Mouse (Mus musculus) embryo, embryonic 10 days (tissue): ENCODE measurements around the gene Arntl.

Experiments
- DNase-seq: peaks from one replicate; pipeline ENCODE4 v3.0.0-alpha.2; 2015; ENCODE audit warnings: low spot score

Arntl gene

GRCm38 (mm10) chr7:113206644-113207470 is at the start of gene Arntl:
Gene Arntl (plus strand): TSS chr7:113207465.
- DNase-seq, result peak; percentile 99

GRCm38 (mm10) chr7:113161077-113161698 is 46.1 kb upstream of the Arntl start:
- DNase-seq, result no peak

GRCm38 (mm10) chr7:113164719-113165118 is 42.5 kb upstream of the Arntl start:
- DNase-seq, result no peak

DNA sequence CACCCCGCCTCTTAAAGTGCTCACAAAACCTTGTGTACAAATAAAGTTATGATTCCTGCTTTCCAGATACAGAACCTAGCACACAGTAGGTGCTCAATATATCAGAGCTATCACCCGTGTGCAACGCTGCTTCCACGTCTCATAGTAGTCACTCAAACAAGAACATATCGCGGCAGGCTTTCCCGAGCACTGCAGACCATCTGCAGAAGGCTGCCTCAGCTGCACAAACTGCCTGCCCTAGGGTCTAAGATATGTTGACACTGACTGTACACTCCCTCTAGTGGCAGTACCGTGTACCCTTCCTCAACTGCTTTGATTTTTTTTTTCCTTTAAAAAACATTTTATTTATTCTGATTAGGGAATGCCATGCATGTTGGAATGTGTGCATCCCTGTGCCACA is 40.2 kb upstream of the Arntl start:
- peak; percentile 86 for DNase-seq

GRCm38 (mm10) chr7:113168609-113169008 is 38.7 kb upstream of the Arntl start:
- no peak for DNase-seq

DNA sequence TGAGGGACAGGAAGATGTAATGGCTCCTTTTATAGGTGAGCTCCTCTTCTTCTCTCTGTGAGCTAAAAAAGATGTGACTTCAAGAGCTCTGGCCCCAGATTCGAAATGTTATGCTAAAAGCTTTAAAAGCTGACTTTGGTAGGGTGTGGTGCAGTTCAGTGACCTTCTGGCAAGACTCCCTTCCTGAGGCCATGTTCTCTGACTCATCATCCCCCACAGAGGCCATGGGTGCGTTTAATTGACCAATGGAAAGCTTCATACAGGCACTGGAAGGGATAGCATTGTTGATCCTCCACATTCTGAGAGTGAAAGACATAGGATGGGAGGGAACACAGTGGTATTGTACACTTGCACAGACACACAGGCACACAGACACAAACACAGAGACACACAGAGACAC is 34.8 kb upstream of the Arntl start:
- DNase-seq, result no peak

DNA sequence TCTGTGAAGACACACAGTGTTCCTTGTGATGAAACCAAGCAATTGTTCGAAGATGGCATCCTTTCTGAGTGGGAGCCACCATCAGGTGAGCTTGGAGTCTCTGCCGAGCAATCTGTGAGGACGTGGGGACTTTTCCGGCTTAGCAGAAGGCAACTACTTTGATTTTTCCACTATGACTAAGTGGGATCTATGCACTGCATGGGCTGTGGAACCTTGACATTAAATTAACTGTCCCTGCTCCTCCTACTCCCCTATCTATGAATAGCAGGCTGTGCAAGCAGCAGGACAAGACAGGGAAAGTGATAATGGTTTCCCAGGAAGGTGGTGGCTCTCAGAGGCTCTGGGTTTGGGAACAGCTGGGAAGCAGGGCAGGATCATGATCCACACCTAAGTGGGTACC is 31.8 kb upstream of the Arntl start:
- no peak for DNase-seq

- no peak for DNase-seq
Observed at GRCm38 (mm10) chr7:113178073-113178472, 29.2 kb upstream of the Arntl start.

DNA sequence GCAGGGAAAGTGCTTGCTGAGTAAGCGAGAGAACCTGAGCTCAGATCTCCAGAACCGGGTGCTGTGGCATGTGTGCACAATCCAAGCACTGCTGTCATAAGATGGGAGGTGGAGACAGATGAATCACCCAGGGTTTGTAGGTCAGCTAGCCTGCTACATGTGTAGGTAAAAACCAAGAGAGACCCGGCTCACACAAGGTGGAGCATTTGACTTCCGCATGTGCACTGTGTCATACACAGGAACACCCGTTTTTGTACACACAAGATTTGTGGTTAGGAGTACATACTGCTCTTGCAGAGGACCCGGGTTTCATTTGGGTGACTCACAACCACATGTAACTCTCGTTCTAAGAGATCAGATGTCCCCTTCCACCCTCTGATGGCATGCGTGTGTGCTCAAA is 23.5 kb upstream of the Arntl start:
- no peak for DNase-seq

GRCm38 (mm10) chr7:113185056-113185455 is 22.2 kb upstream of the Arntl start:
- no peak for DNase-seq

DNA sequence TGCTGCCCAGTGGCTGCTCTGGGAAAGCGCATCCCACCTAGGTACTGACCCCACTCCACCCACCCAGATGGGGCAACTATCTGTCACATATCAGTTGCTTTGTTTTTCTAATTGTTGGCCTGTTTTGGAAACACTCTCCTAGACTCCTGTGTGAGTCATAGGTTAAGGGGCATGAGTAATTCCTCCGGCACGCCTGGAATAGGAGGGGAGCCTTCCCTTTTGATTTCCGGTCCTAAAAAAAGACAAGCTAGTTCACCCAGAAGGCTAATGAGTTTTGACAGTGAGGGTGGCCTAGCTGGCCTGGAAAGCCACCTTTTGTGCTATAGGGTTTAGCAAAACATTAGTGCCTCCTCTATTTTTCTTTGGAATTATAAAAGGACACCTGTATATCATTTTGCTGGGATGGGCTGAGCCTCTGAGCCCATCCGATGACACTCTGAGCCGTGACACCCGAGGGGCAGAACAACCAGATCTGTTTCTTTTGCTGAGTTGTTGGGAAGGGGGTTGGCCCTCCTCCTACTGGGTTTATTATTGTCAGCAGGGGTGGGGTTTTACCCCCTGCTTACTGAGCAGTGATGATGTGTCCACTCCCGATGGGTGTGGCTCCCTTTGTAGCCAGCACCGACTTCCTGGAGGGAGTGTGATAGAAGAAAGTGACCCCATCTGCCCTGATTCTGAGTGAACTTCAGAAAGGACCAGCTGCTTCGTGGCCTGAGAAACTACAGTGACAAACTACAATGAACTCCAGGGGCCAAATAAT is 21.0 kb upstream of the Arntl start:
- DNase-seq, result no peak

- no peak for DNase-seq
Observed at GRCm38 (mm10) chr7:113188091-113188490, 19.2 kb upstream of the Arntl start.

- DNase-seq, result no peak
Observed at GRCm38 (mm10) chr7:113188566-113188965, 18.7 kb upstream of the Arntl start.

GRCm38 (mm10) chr7:113191787-113192186 is 15.5 kb upstream of the Arntl start:
- no peak for DNase-seq

GRCm38 (mm10) chr7:113192714-113193365 is 14.4 kb upstream of the Arntl start:
- no peak for DNase-seq

DNA sequence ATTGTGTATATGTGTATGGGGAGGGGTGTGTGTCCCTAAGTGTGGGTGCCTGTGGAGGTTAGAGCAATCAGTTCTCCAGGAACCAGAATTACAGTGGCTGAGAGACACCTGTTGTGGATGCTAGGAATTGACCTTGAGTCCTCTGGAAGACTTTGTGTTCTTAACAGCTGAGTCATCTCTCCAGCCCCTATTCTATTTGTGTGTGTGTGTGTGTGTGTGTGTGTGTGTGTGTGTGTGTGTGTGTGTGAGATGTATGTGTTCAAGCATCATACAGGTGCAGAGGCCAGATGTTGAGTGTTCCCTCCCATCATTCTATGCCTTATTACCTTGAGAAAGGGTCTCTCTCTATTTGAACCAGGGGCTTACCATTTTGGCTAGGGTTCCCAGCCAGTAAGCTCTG is 13.4 kb upstream of the Arntl start:
- DNase-seq, result no peak

GRCm38 (mm10) chr7:113195271-113195670 is 12.0 kb upstream of the Arntl start:
- no peak for DNase-seq

- no peak for DNase-seq
Observed at GRCm38 (mm10) chr7:113196171-113196570, 11.1 kb upstream of the Arntl start.

- no peak for DNase-seq
Observed at GRCm38 (mm10) chr7:113197161-113197775, 10.0 kb upstream of the Arntl start.

GRCm38 (mm10) chr7:113201584-113201983 is 5.7 kb upstream of the Arntl start:
- no peak for DNase-seq

- no peak for DNase-seq
Observed at GRCm38 (mm10) chr7:113207471-113208387, 464 bp downstream of the Arntl start.
